In genomic region chr11:72266960-72267560, GRCm38 (mm10) we compare ENCODE assay signal across 7 mouse cellular contexts. TPM values are rescaled to one million over a fixed set of nuclear protein-coding genes. Genes with fewer than 3 reads are reported as not detected.
DNase-seq lines count a peak whose midpoint lies in the region; ATAC-seq and TF ChIP-seq lines count a peak whose summit lies in the region.

Slc13a5 (minus strand) TSS chr11:72267222.

- no peak for TF ChIP-seq POLR2A in small intestine, adult 2 months (IDR thresholded peaks at IDR 0.05; ENCODE audit: low read depth, low read length)

- no peaks in the 10 kb centered on the region for H3K9me3 ChIP-seq in neural tube, embryonic 11.5 days (ENCODE audit: control insufficient read depth, low read length)
- H3K9me3 ChIP-seq in embryonic facial prominence, embryonic 14.5 days (ENCODE audit: control insufficient read depth, low read length) = no peaks in the 10 kb centered on the region
- H3K9me3 ChIP-seq in hindbrain, embryonic 11.5 days (ENCODE audit: control insufficient read depth, low read length) = no peaks in the 10 kb centered on the region
- H3K9me3 ChIP-seq in limb, embryonic 12.5 days = no peaks in the 10 kb centered on the region

- no peaks in the 10 kb centered on the region for H3K4me1 ChIP-seq in neural tube, embryonic 11.5 days (ENCODE audit: control insufficient read depth, insufficient read depth, low read length)
- H3K4me1 ChIP-seq in embryonic facial prominence, embryonic 14.5 days (ENCODE audit: control insufficient read depth, insufficient read depth, low read length) = 0 out of 2 replicates have a peak, but pooled peaks cover 3% of the 10 kb centered on the region
- no peaks in the 10 kb centered on the region; the same call in none of the 2 replicates for H3K4me1 ChIP-seq in hindbrain, embryonic 11.5 days (replicated peaks; ENCODE audit: control insufficient read depth, insufficient read depth, low read length)
- H3K4me1 ChIP-seq in limb, embryonic 12.5 days (replicated peaks) = peaks cover 13% of the 10 kb centered on the region
- H3K4me1 ChIP-seq in small intestine, adult 2 months (ENCODE audit: control insufficient read depth, insufficient read depth, insufficient read length, low read length) = peaks cover 10% of the 10 kb centered on the region

- H3K27ac ChIP-seq in neural tube, embryonic 11.5 days (ENCODE audit: low read depth, low read length) = no peak within 1 kb of the TSS
- H3K27ac ChIP-seq in embryonic facial prominence, embryonic 14.5 days (replicated peaks; ENCODE audit: low read depth, low read length) = no peak within 1 kb of the TSS
- H3K27ac ChIP-seq in hindbrain, embryonic 11.5 days (ENCODE audit: low read depth, low read length) = no peak within 1 kb of the TSS
- H3K27ac ChIP-seq in limb, embryonic 12.5 days = no peak within 1 kb of the TSS
- H3K27ac ChIP-seq in small intestine, adult 2 months (ENCODE audit: insufficient read depth, low read depth, low read length) = no peak within 1 kb of the TSS

- no peak for TF ChIP-seq CTCF in small intestine, adult 2 months (IDR thresholded peaks at IDR 0.05; ENCODE audit: extremely low read depth, insufficient read length, insufficient replicate concordance, low read depth, low read length)

- H3K4me2 ChIP-seq in neural tube, embryonic 11.5 days (ENCODE audit: low read depth) = peak within 1 kb of the TSS; percentile 74
- peak within 1 kb of the TSS; percentile 76 for H3K4me2 ChIP-seq in embryonic facial prominence, embryonic 14.5 days (ENCODE audit: low read depth, low read length)
- peak within 1 kb of the TSS; percentile 56 for H3K4me2 ChIP-seq in hindbrain, embryonic 11.5 days (replicated peaks; ENCODE audit: low read depth, low read length)
- peak within 1 kb of the TSS; percentile 68 for H3K4me2 ChIP-seq in limb, embryonic 12.5 days

- WGBS in neural tube, embryonic 11.5 days = 1% methylated on average over 36 of the region's 36 CpGs
- WGBS in embryonic facial prominence, embryonic 14.5 days = 3% methylated on average over 36 of the region's 36 CpGs
- 2% methylated on average over 36 of the region's 36 CpGs for WGBS in hindbrain, embryonic 11.5 days
- WGBS in limb, embryonic 12.5 days = 4% methylated on average over 36 of the region's 36 CpGs
- WGBS in small intestine, adult 2 months = 4% methylated on average over 36 of the region's 36 CpGs

- peak; percentile 41; the same call in 1 of the 2 replicates for ATAC-seq in neural tube, embryonic 11.5 days (ENCODE audit: insufficient read depth, low FRiP score, low TSS enrichment)
- peak; percentile 23; the same call in 1 of the 2 replicates for ATAC-seq in embryonic facial prominence, embryonic 14.5 days (ENCODE audit: low read depth)
- ATAC-seq in hindbrain, embryonic 11.5 days (ENCODE audit: low FRiP score) = peak; percentile 59
- ATAC-seq in limb, embryonic 12.5 days (ENCODE audit: insufficient number of reproducible peaks, insufficient read depth, low FRiP score, low TSS enrichment, low read depth) = no peak

- H3K27me3 ChIP-seq in neural tube, embryonic 11.5 days (ENCODE audit: control insufficient read depth, insufficient read depth, low read length) = peaks cover 29% of the 10 kb centered on the region
- H3K27me3 ChIP-seq in embryonic facial prominence, embryonic 14.5 days (replicated peaks; ENCODE audit: control insufficient read depth, insufficient read depth, low read length) = peaks cover 41% of the 10 kb centered on the region
- H3K27me3 ChIP-seq in hindbrain, embryonic 11.5 days (ENCODE audit: control insufficient read depth, insufficient read depth, low read length) = peaks cover 28% of the 10 kb centered on the region
- peaks cover 61% of the 10 kb centered on the region for H3K27me3 ChIP-seq in limb, embryonic 12.5 days
- H3K27me3 ChIP-seq in small intestine, adult 2 months (ENCODE audit: control insufficient read depth, insufficient read depth, low read length) = peaks cover 24% of the 10 kb centered on the region

- peak within 1 kb of the TSS; percentile 40 for H3K4me3 ChIP-seq in neural tube, embryonic 11.5 days (ENCODE audit: low read depth, low read length)
- peak within 1 kb of the TSS; percentile 45 for H3K4me3 ChIP-seq in embryonic facial prominence, embryonic 14.5 days (ENCODE audit: low read depth, low read length)
- H3K4me3 ChIP-seq in hindbrain, embryonic 11.5 days (ENCODE audit: low read depth, low read length) = peak within 1 kb of the TSS; percentile 34
- peak within 1 kb of the TSS; percentile 42 for H3K4me3 ChIP-seq in limb, embryonic 12.5 days (replicated peaks)
- H3K4me3 ChIP-seq in small intestine, adult 2 months (ENCODE audit: low read depth, low read length) = peak within 1 kb of the TSS; percentile 51

- DNase-seq in neural tube, embryonic 11.5 days (ENCODE audit: low spot score) = peak; percentile 57
- no peak for DNase-seq in neural tube, embryonic 10.5 days (ENCODE audit: extremely low spot score, low spot score)
- DNase-seq in embryonic facial prominence, embryonic 14.5 days (ENCODE audit: low spot score) = no peak
- DNase-seq in hindbrain, embryonic 11.5 days (ENCODE audit: low spot score) = peak; percentile 63
- no peak for DNase-seq in layer of hippocampus, adult 11-12 months (ENCODE audit: low spot score)

- H3K36me3 ChIP-seq in neural tube, embryonic 11.5 days (ENCODE audit: control insufficient read depth, insufficient read depth, low read length) = no peaks in the 10 kb centered on the region
- H3K36me3 ChIP-seq in embryonic facial prominence, embryonic 14.5 days (ENCODE audit: control insufficient read depth, insufficient read depth, low read length) = no peaks in the 10 kb centered on the region
- no peaks in the 10 kb centered on the region for H3K36me3 ChIP-seq in hindbrain, embryonic 11.5 days (ENCODE audit: control insufficient read depth, insufficient read depth, low read length)
- H3K36me3 ChIP-seq in limb, embryonic 12.5 days = no peaks in the 10 kb centered on the region
- H3K36me3 ChIP-seq in small intestine, adult 2 months (ENCODE audit: control insufficient read depth, insufficient read depth, low read length) = no peaks in the 10 kb centered on the region

- peak within 1 kb of the TSS; percentile 41 for H3K9ac ChIP-seq in neural tube, embryonic 11.5 days (ENCODE audit: low read length)
- peak within 1 kb of the TSS; percentile 57 for H3K9ac ChIP-seq in embryonic facial prominence, embryonic 14.5 days (ENCODE audit: low read depth, low read length)
- peak within 1 kb of the TSS; percentile 21 for H3K9ac ChIP-seq in hindbrain, embryonic 11.5 days (ENCODE audit: low read depth, low read length)
- peak within 1 kb of the TSS; percentile 54 for H3K9ac ChIP-seq in limb, embryonic 12.5 days (replicated peaks)

RNA-seq across cellular contexts. Expression of gene Slc13a5, which starts in this region (rescaled TPM):
- polyA plus RNA-seq in neural tube, embryonic 11.5 days (2014; fragmentation: Nextera tagmentation; extraction: Ambion mirVana) = 0.46 TPM in 1 of 2 replicates, not detected in the other
- 8.3 and 14.0 TPM in 2 replicates for polyA plus RNA-seq in embryonic facial prominence, embryonic 14.5 days (2014; fragmentation: Nextera tagmentation; extraction: Ambion mirVana)
- 0.29 and 0.32 TPM in 2 replicates for polyA plus RNA-seq in hindbrain, embryonic 11.5 days (2014; fragmentation: Nextera tagmentation; extraction: Ambion mirVana)
- polyA plus RNA-seq in limb, embryonic 12.5 days (2016; fragmentation: Nextera tagmentation; extraction: Ambion mirVana) = 0.27 TPM in 1 of 2 replicates, not detected in the other
- not detected in 2 replicates for polyA plus RNA-seq in small intestine, adult 2 months (2012; rRNA removed)

Comparison
In these comparisons a context has a peak if more than half of its experiments do, and no peak if none do; other contexts are left out.
1. Peak in DNase-seq, ATAC-seq, H3K4me3 ChIP-seq, H3K9ac ChIP-seq and H3K4me2 ChIP-seq in neural tube, embryonic 11.5 days; RNA of the gene not detected or under 1 TPM.
2. Peak in DNase-seq, ATAC-seq, H3K4me3 ChIP-seq, H3K9ac ChIP-seq and H3K4me2 ChIP-seq in hindbrain, embryonic 11.5 days; RNA of the gene not detected or under 1 TPM.